Mouse (Mus musculus) MEL (cell line): Measurements from ENCODE around the gene Podxl.

Experiments used
- CTCF ChIP-seq, 3 experiments: IDR thresholded peaks in 2 of 3; conservative IDR thresholded peaks in 1 of 3; 2 replicates each; pipeline ENCODE4 v1.5.1; 2011 to 2012; ENCODE audit warnings: low read length in 3 of 3, low read depth in 2 of 3, mild to moderate bottlenecking in 2 of 3, improper control_type of control experiment in 1 of 3, inconsistent platforms in 1 of 3, mixed read lengths in 1 of 3, moderate library complexity in 1 of 3; ENCODE audit not compliant: control insufficient read depth in 1 of 3, insufficient read depth in 1 of 3, poor library complexity in 1 of 3, severe bottlenecking in 1 of 3
- ETS1 ChIP-seq: IDR thresholded peaks from 2 replicates; pipeline ENCODE4 v1.6.1; 2012; ENCODE audit warnings: low read depth, mild to moderate bottlenecking, inconsistent platforms, low read length, improper control_type of control experiment, moderate library complexity
- NRF1 ChIP-seq: IDR thresholded peaks from 2 replicates; pipeline ENCODE4 v1.6.1; 2014; ENCODE audit warnings: low read depth, mild to moderate bottlenecking, inconsistent platforms, low read length, improper control_type of control experiment, moderate library complexity; ENCODE audit not compliant: poor library complexity, insufficient read depth, severe bottlenecking
- RCOR1 ChIP-seq: IDR thresholded peaks from 2 replicates; pipeline ENCODE4 v1.6.1; 2012; ENCODE audit warnings: low read depth, mild to moderate bottlenecking, inconsistent platforms, low read length, improper control_type of control experiment
- SIN3A ChIP-seq: IDR thresholded peaks from 2 replicates; pipeline ENCODE4 v1.6.1; 2012; ENCODE audit warnings: low read length, improper control_type of control experiment, inconsistent platforms
- USF2 ChIP-seq, 2 experiments: IDR thresholded peaks; 2 replicates each; pipeline ENCODE4 v1.6.1; 2011 to 2012; ENCODE audit warnings: improper control_type of control experiment in 2 of 2, low read length in 2 of 2, borderline replicate concordance in 1 of 2, inconsistent platforms in 1 of 2, low read depth in 1 of 2, mild to moderate bottlenecking in 1 of 2; ENCODE audit not compliant: insufficient read depth in 1 of 2
- ZNF384 ChIP-seq: IDR thresholded peaks from 2 replicates; pipeline ENCODE4 v1.6.1; 2012; ENCODE audit warnings: low read depth, mild to moderate bottlenecking, inconsistent platforms, low read length, improper control_type of control experiment

DNA sequence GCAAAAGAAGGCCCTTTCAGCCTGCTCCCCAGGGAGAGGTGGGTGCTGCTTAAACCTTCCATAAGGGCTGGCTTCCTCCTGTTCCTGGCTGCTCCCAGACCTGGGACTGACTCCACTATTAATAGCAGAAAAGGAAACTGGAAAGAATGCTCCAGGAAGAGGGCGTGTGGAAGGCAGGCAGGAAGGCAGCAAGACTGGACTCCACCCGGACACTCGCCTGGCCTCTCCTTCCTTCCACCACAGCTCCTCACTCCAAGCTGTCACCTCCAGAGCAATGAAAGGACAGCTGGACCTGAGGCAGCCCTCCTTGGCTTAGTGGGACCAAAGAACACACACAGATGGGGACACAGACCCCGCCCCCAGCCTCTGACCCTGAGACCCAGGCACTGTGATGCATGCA is 19.5 kb downstream of the Podxl start:
- TF ChIP-seq ZNF384, result no peak
- TF ChIP-seq USF2 (IDR thresholded peaks at IDR 0.05; ENCODE audit: borderline replicate concordance in 1 of 2, insufficient read depth in 1 of 2, low read depth in 1 of 2, low read length in 2 of 2), result no peak
- no peak for TF ChIP-seq CTCF (IDR thresholded peaks at IDR 0.05 in 2 of 3, conservative IDR thresholded peaks at IDR 0.05 in 1 of 3; ENCODE audit: control insufficient read depth in 1 of 3, insufficient read depth in 1 of 3, low read depth in 2 of 3, low read length in 3 of 3, poor library complexity in 1 of 3, severe bottlenecking in 1 of 3)
- no peak for TF ChIP-seq NRF1
- no peak for TF ChIP-seq SIN3A
- no peak for TF ChIP-seq RCOR1
- TF ChIP-seq ETS1, result no peak
